Mouse (Mus musculus) olfactory bulb, adult 2 months (tissue): ENCODE data around the gene Gsn. TPM values are rescaled to one million over a fixed set of nuclear protein-coding genes. Genes with fewer than 3 reads are reported as not detected.

Experiments
- H3K27ac ChIP-seq: fragments of 200-500 bp; 2 replicates; pipeline ENCODE4 v1.5.1; 2012; ENCODE audit warnings: low read depth, low read length; ENCODE audit not compliant: insufficient read depth
- H3K4me1 ChIP-seq: fragments of 200-500 bp; 2 replicates; pipeline ENCODE4 v1.6.1; 2012; ENCODE audit warnings: low read length; ENCODE audit not compliant: control insufficient read depth, insufficient read depth
- H3K4me3 ChIP-seq: fragments of 200-500 bp; 2 replicates; pipeline ENCODE4 v1.5.1; 2012; ENCODE audit warnings: mild to moderate bottlenecking, low read depth, low read length, moderate library complexity; ENCODE audit not compliant: insufficient read depth
- CTCF ChIP-seq: fragments of 200-500 bp; IDR thresholded peaks from 2 replicates; pipeline ENCODE4 v1.5.1; 2012; ENCODE audit warnings: low read depth, mild to moderate bottlenecking, low read length, moderate library complexity; ENCODE audit not compliant: insufficient read depth
- POLR2A ChIP-seq: fragments of 200-500 bp; IDR thresholded peaks from 2 replicates; pipeline ENCODE4 v1.6.1; 2012; ENCODE audit warnings: mild to moderate bottlenecking, low read depth, low read length, moderate library complexity; ENCODE audit not compliant: insufficient read depth
- WGBS: fragments of 180-500 bp; shearing (Covaris S2); methylation state at CpG from one replicate; pipeline ENCODE4 v1.1.7; 2018; 5-methylcytosine and 5-hydroxymethylcytosine counted together
- polyA plus RNA-seq: library from polyadenylated mRNA; stranded (reverse); fragments of >200 nt; gene quantifications from 2 replicates; pipeline ENCODE4 v1.2.4, GENCODE M21; 2012; ENCODE audit warnings: low replicate concordance; ENCODE audit not compliant: missing spikeins, insufficient read depth, insufficient read length

The Gsn gene
- polyA plus RNA-seq, 1 experiment, result not detected

DNA sequence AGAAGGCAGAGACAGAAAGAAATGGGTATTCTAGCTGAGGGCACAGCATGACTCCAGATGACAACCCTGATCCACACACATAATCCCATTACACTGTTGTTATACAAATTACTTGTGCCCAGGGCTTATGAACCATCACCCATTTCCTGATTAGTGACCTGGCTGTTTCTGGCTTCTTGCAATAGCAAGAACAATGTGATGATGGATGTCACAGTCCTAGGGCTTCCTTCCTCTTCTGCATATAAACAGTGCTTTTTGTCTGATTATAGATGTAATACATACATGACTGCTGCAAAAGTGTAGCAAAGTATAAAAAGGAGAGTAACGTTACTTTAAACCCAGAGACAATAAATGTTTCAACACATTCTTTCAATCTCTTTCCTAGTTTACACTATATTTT, 70.8 kb downstream of the Gsn start:
- H3K4me3 ChIP-seq, result no peak overlapping the region
- no peak overlapping the region for H3K27ac ChIP-seq
- 80% methylated on average over 1 of the region's 1 CpGs for WGBS
- TF ChIP-seq POLR2A (no peak), CTCF (no peak)
- peaks cover 12% of the 10 kb centered on the region for H3K4me1 ChIP-seq

DNA sequence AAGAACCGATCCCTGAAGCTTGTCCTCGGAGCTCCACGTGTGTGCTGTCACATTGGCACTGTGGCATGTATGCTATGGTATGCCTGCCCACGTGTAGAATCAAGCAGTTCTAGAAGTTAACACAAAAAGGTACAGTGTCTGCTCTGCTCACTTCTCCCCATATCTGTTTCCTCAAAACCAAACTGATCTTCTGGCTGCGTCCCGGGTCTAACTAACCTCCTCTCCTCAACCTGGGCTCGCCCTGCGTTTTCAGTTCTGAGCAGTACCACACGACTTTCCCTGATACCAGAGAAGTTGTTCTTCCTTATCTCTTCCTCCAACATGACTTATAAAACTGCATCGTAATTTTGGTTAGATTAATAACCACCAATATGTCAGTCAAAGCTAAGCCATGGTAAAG, 71.4 kb downstream of the Gsn start:
- TF ChIP-seq CTCF (no peak), POLR2A (no peak)
- Histone ChIP-seq H3K4me3 (no peak overlapping the region), H3K4me1 (peaks cover 6% of the 10 kb centered on the region), H3K27ac (no peak overlapping the region)
- 83% methylated on average over 10 of the region's 10 CpGs for WGBS

DNA sequence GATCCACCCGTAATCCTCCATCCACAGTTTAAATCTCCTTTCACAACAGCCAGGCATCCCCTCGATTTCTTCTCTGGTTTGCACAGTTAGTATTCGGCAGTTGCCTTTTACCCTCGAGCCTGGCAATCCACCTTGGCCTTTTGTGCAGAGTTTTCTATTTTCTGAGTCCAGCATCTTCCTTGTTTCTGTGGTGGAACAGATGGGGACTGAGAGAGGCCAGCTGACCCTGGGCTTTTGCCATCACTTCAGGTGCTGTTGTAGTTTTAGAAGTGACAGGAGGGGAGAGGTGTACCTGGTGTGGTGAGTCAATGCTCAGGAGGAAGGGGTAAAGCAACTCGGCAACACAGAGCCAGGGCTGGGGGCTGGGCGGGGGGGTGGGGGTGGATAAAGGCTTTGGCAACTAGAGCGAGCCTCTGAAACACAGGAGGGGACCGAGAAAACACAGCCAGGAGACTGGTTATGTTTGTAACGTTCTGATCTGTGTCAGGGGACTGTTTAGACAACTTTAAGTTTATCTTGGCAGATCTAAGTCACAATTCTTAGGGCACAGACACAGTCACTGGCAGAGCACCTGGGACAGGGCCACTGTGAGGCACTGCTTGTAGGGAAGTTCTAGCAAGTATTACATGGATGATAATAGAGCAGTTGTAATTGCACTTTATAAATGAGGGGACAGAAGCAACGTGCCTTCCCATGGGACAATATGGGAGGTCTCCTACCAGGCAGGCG, 72.0 kb downstream of the Gsn start:
- 0 out of 2 replicates have a peak, but pooled peaks cover 2% of the 10 kb centered on the region for H3K4me1 ChIP-seq
- 51% methylated on average over 11 of the region's 11 CpGs for WGBS
- no peak overlapping the region for H3K4me3 ChIP-seq
- no peak overlapping the region for H3K27ac ChIP-seq
- TF ChIP-seq POLR2A (no peak), CTCF (no peak)

DNA sequence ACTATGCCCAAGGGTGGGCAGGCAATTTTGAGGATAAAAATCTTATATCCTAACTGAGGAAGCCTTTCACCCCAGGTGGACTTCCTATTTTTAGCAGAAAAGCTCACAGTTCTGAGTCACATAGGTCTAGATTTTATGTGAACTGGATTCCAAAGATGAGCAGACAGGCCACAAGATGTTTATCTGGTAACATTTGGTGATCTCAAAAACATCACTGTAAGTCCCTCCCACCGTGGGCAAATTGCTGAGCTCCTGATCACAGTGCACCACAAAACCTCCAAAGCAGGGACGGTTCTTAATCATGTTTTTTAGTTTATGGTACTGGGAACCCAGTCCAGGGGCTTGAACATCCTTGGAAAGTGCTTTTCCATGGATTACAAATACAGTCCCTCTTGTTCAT, 72.9 kb downstream of the Gsn start:
- TF ChIP-seq POLR2A (no peak), CTCF (no peak)
- Histone ChIP-seq H3K27ac (no peak overlapping the region), H3K4me3 (no peak overlapping the region), H3K4me1 (no peaks in the 10 kb centered on the region)
- WGBS, result 89% methylated on average over 2 of the region's 2 CpGs

DNA sequence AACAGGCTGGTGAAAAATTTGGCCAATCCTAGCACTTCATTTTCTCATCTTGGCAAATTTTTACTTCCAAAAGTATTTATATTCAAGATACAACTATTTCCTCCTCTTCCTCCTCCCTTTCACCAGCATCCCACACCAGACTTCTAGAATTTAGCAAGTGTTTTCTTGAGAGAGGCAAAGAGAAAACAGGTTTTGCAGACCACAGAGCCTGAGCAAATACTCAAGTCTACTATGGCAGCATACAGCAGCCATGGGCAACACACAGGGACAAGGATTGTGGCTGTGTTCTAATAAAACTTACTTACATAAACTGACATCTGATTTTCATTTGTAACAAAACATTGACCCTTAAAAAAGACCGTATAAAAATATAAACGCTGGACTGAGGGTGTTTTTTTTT, 75.0 kb downstream of the Gsn start:
- 74% methylated on average over 2 of the region's 2 CpGs for WGBS
- no peak overlapping the region for H3K4me3 ChIP-seq
- 0 out of 2 replicates have a peak, but pooled peaks cover under 1% of the 10 kb centered on the region for H3K4me1 ChIP-seq
- TF ChIP-seq POLR2A, result no peak
- TF ChIP-seq CTCF, result no peak
- no peak overlapping the region for H3K27ac ChIP-seq

DNA sequence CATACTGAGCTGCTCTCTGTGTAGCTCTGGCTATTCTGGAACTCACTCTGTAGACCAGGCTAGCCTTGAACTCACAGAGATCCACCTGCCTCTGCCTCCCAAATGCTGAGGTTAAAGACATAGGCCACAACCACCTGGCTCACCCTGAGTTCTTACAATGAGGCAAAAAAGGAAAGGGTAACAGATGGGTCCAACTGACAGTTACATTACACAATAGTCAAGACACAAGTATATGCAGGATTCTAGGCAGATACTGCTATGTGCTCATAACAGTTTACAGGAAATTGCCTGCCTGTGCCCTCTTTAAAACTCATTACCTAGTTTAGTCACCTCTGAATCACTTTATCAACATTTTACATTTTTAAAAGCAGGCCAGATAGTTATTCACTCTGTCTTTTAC, 77.5 kb downstream of the Gsn start:
- Histone ChIP-seq H3K4me3 (no peak overlapping the region), H3K4me1 (peaks cover 10% of the 10 kb centered on the region), H3K27ac (no peak overlapping the region)
- TF ChIP-seq POLR2A (no peak), CTCF (no peak)

DNA sequence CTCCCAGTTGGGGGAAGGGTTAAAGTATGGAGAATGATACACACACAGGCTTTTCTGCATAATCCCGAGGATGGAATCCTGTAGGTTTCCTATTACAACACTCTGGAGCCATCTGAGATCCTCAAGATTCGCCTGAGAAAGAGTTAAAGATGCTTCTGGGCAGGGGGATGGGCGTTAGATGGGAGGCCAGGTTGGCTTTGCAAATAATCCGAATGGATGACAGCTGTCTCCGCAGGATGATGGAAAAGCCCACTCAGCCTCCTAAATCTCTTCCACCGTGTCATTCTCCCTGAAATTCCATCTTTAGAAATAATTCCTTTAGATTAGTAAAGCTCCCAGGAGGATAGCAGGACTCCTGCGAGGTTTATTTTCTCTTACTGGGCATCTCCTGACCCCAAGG, 79.4 kb downstream of the Gsn start:
- TF ChIP-seq POLR2A, result no peak
- no peak for TF ChIP-seq CTCF
- Histone ChIP-seq H3K27ac (no peak overlapping the region), H3K4me1 (peaks cover 10% of the 10 kb centered on the region), H3K4me3 (no peak overlapping the region)
- 47% methylated on average over 7 of the region's 7 CpGs for WGBS

DNA sequence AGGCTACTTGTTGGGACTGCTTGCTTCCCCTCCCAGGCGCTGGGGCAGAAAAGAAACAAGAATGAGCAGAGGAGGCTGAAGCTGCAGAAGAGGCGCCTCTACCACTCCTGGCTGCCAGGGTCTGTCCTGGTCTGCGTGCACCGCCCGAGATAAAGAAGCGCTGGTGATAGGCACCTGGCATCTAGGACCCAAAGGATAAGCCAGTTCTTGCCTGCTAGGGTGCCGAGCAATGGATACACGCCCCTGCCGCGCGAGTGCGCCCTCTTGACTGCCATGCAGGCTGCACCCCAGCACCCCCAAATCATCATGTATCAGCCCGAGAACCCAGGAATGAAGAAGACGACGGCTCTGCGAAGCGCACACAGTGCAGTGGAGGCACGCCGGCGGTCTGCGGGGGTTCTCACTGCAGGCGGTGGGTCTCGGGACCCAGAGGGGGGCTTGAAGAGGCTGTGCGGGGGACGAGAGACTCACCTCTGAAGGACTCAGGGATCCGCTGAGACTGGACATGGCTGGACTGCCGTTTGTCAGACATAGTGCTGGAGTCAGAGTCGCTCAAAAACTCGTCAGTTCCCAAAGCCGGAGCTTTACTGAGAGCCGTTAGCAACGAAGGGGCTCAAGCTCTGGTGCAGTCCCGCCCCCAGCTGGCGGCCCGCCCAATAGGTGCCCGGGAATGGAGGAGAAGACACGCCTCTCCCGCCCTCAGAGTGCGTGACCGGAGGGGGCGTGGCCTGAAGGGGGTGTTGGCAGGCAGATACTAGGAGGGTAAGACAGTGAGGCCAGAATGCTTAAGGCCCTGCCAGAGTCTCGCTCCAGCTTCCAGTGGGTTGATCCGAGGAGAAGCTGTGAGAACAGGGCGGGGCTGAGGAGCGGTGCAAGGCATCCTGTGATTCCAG, 80.5 kb downstream of the Gsn start, which contains the start of gene Stom:
Stom (minus strand) TSS at position 589 of the 893 bp plus-strand sequence.
- Histone ChIP-seq H3K4me3 (peak within 1 kb of the TSS; percentile 51), H3K27ac (0 out of 2 replicates have a peak within 1 kb of the TSS, but pooled peaks have one; percentile 23), H3K4me1 (peaks cover 10% of the 10 kb centered on the region)
- WGBS, result under 1% methylated on average over 45 of the region's 45 CpGs
- TF ChIP-seq POLR2A (peak; percentile 22; the same call in 1 of the 2 replicates), CTCF (no peak)

DNA sequence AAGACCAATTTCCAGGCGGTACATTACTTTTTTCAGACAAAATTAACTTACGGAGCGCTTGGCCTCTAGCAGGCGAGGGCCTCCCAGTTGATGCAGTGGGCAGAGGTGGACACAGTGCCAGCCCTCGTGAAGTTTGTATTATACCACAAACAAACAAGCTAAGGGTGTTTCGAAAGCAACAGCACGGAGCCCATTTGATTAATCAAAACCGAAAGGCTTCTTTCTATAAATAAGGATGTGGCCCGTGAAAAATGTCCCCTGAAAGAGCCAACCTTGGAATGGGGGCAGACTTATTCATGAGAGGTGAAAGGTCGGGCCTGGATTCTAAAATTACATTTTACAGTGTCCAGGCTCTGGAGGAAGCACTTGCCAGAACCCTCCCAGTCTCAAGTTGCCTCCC, 81.2 kb downstream of the Gsn start:
- TF ChIP-seq POLR2A (no peak), CTCF (no peak)
- 47% methylated on average over 10 of the region's 10 CpGs for WGBS
- Histone ChIP-seq H3K27ac (0 out of 2 replicates have a peak overlapping the region, but pooled peaks have one; percentile 23), H3K4me3 (peak overlapping the region; percentile 51), H3K4me1 (peaks cover 10% of the 10 kb centered on the region)
